Mouse (Mus musculus): Measurements from ENCODE around the gene Atp6v0a2. TPM values are rescaled to one million over a fixed set of nuclear protein-coding genes. Genes with fewer than 3 reads are reported as not detected.

Atp6v0a2 gene
- total and polyA plus RNA-seq, 3 experiments: 7.7 to 13.2 (median 10.9) TPM

GRCm38 (mm10) chr5:124610965-124611364 lies 17.4 kb upstream of the Atp6v0a2 start:
- peaks cover 0 to 3% of the 10 kb centered on the region in 2 experiments; a peak in 1 of 4 replicates for H3K4me1 ChIP-seq (ENCODE audit: control insufficient read depth in 1 of 2, insufficient read depth in 2 of 2)
- in situ Hi-C loops (cut with MboI; ENCODE audit: low pct_ligation_motif_present, low pct_unique_long_range_greater_than_20kb, low sequenced_read_pairs): no loop called here

DNA sequence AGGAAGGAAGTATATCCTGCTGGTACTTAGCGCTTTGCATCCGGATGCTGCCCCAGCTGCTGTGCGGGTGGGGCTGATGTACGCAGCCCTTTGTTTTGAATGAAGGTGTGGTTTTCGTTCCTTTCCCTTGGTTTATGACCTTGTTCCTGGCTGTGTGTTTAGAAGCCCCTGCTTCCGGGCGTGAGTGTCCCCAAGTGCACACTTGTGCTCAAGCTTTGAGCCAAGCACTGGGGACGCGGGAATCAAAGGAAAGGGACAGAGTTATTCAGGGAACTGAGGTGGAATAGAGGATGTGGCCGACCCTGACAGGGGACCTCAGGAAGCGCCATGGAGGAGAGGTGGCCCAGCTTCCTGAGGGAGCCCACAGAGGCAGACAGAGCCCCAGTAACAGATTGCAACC lies 13.7 kb upstream of the Atp6v0a2 start:
- H3K4me1 ChIP-seq (ENCODE audit: control insufficient read depth in 1 of 2, insufficient read depth in 2 of 2): peaks cover 0 to 3% of the 10 kb centered on the region in 2 experiments; a peak in 1 of 4 replicates
- dilution Hi-C loops (cut with MboI; ENCODE audit: extremely low pct_ligation_motif_present, extremely low pct_unique_long_range_greater_than_20kb, low sequenced_read_pairs): no loop called here
- no peaks in the 10 kb centered on the region for H3K36me3 ChIP-seq (replicated peaks in 1 of 2; ENCODE audit: control insufficient read depth in 1 of 2, insufficient read depth in 1 of 2, low read length in 1 of 2)
- no peaks in the 10 kb centered on the region for H3K27me3 ChIP-seq (replicated peaks)
- no peak for DNase-seq (ENCODE audit: extremely low read depth)
- H3K27ac ChIP-seq (ENCODE audit: insufficient read depth, low read depth): no peak overlapping the region
- TF ChIP-seq MXI1 (IDR thresholded peaks at IDR 0.05; ENCODE audit: low read depth, low read length): no peak
- TF ChIP-seq USF1 (IDR thresholded peaks at IDR 0.05; ENCODE audit: low read depth, low read length): no peak
- TF ChIP-seq MAX (IDR thresholded peaks at IDR 0.05; ENCODE audit: low read length): no peak
- H3K4me2 ChIP-seq (ENCODE audit: insufficient read depth, low read depth, poor library complexity, severe bottlenecking): no peak overlapping the region
- in situ Hi-C loops (cut with MboI; ENCODE audit: low pct_ligation_motif_present, low pct_unique_long_range_greater_than_20kb, low sequenced_read_pairs): no loop called here
- H3K9me3 ChIP-seq (replicated peaks; ENCODE audit: low read length): peaks cover 4% of the 10 kb centered on the region
- H3K9ac ChIP-seq (ENCODE audit: insufficient read depth, low read depth): no peak overlapping the region
- no peaks in the 10 kb centered on the region for H3K79me2 ChIP-seq (replicated peaks; ENCODE audit: control insufficient read depth, extremely low read depth, insufficient read depth, poor library complexity, severe bottlenecking)
- no peak overlapping the region for H3K4me3 ChIP-seq (replicated peaks in 1 of 3; ENCODE audit: low read depth in 2 of 3, low read length in 2 of 3, poor library complexity in 1 of 3)

More at GRCm38 (mm10) chr5:124610965-124611364, 17.4 kb upstream of the Atp6v0a2 start:
- peaks cover 4% of the 10 kb centered on the region for H3K9me3 ChIP-seq (replicated peaks; ENCODE audit: low read length)
- DNase-seq (ENCODE audit: extremely low read depth): no peak
- dilution Hi-C loops (cut with MboI; ENCODE audit: extremely low pct_ligation_motif_present, extremely low pct_unique_long_range_greater_than_20kb, low sequenced_read_pairs): no loop called here
- TF ChIP-seq CTCF (conservative IDR thresholded peaks at IDR 0.05 in 1 of 2, IDR thresholded peaks at IDR 0.05 in 1 of 2; ENCODE audit: low read depth in 2 of 2, low read length in 2 of 2) (peak in 1 of 2 experiments; percentile 60; a peak in 2 of 4 replicates), USF2 (conservative IDR thresholded peaks at IDR 0.05; ENCODE audit: low read depth, low read length) (no peak), SMC3 (IDR thresholded peaks at IDR 0.05; ENCODE audit: low read depth, low read length) (peak; percentile 46), RAD21 (IDR thresholded peaks at IDR 0.05; ENCODE audit: low read depth, low read length) (peak; percentile 49), USF1 (IDR thresholded peaks at IDR 0.05; ENCODE audit: low read depth, low read length) (peak; percentile 45), ZKSCAN1 (IDR thresholded peaks at IDR 0.05; ENCODE audit: borderline replicate concordance, low read depth, low read length) (no peak), BHLHE40 (IDR thresholded peaks at IDR 0.05; ENCODE audit: low read depth, low read length) (peak; percentile 43; the same call in 1 of the 2 replicates)
- H3K9ac ChIP-seq (ENCODE audit: insufficient read depth, low read depth): no peak overlapping the region
- no peaks in the 10 kb centered on the region for H3K36me3 ChIP-seq (replicated peaks in 1 of 2; ENCODE audit: control insufficient read depth in 1 of 2, insufficient read depth in 1 of 2, low read length in 1 of 2)
- H3K27ac ChIP-seq (ENCODE audit: insufficient read depth, low read depth): no peak overlapping the region
- no peaks in the 10 kb centered on the region for H3K79me2 ChIP-seq (replicated peaks; ENCODE audit: control insufficient read depth, extremely low read depth, insufficient read depth, poor library complexity, severe bottlenecking)
- no peaks in the 10 kb centered on the region for H3K27me3 ChIP-seq (replicated peaks)
- no peak overlapping the region for H3K4me3 ChIP-seq (replicated peaks in 1 of 3; ENCODE audit: low read depth in 2 of 3, low read length in 2 of 3, poor library complexity in 1 of 3)
- H3K4me2 ChIP-seq (ENCODE audit: insufficient read depth, low read depth, poor library complexity, severe bottlenecking): no peak overlapping the region

DNA sequence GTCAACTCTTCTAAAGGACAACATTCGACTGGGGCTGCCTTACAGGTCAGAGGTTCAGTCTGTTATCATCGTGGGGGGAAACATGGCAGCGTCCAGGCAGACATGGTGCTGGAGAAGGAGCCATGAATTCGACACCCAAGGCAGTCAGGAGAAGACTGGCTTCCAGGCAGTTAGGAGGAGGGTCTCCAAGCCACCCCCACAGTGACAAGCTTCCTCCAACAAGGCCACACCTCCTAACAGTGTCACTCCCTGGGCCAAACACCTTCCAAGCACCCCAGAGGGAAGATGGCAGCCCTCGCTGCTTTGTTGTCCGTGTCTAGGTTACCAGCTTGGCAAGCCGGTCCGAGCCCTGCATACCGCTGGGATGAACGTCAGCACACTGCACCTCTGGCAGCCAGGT lies 9.7 kb upstream of the Atp6v0a2 start:
- H3K27me3 ChIP-seq (replicated peaks): no peaks in the 10 kb centered on the region
- no peaks in the 10 kb centered on the region for H3K79me2 ChIP-seq (replicated peaks; ENCODE audit: control insufficient read depth, extremely low read depth, insufficient read depth, poor library complexity, severe bottlenecking)
- peaks cover 9 to 14% of the 10 kb centered on the region in 2 experiments for H3K4me1 ChIP-seq (ENCODE audit: control insufficient read depth in 1 of 2, insufficient read depth in 2 of 2)
- no peak for TF ChIP-seq ETS1 (conservative IDR thresholded peaks at IDR 0.05; ENCODE audit: low read depth, low read length)
- TF ChIP-seq USF2 (conservative IDR thresholded peaks at IDR 0.05; ENCODE audit: low read depth, low read length): no peak
- no peak for TF ChIP-seq UBTF (IDR thresholded peaks at IDR 0.05; ENCODE audit: low read depth, low read length)
- TF ChIP-seq PAX5 (IDR thresholded peaks at IDR 0.05; ENCODE audit: low read length): no peak
- no peak for TF ChIP-seq NRF1 (IDR thresholded peaks at IDR 0.05; ENCODE audit: low read depth, low read length)
- no peak for TF ChIP-seq POLR2A (IDR thresholded peaks at IDR 0.05; ENCODE audit: low read depth, low read length)
- no peak for TF ChIP-seq MEF2A (IDR thresholded peaks at IDR 0.05; ENCODE audit: borderline replicate concordance, low read depth, low read length)
- no peak for TF ChIP-seq POLR2AphosphoS2 (IDR thresholded peaks at IDR 0.05; ENCODE audit: low read depth, low read length)
- TF ChIP-seq TCF12 (IDR thresholded peaks at IDR 0.05; ENCODE audit: low read depth, low read length): no peak
- no peak for TF ChIP-seq JUN (IDR thresholded peaks at IDR 0.05; ENCODE audit: insufficient read depth, low read depth, low read length)
- no peak for TF ChIP-seq GABPA (IDR thresholded peaks at IDR 0.05; ENCODE audit: insufficient replicate concordance, low read depth, low read length)
- no peak for TF ChIP-seq MXI1 (IDR thresholded peaks at IDR 0.05; ENCODE audit: low read depth, low read length)
- TF ChIP-seq CHD2 (IDR thresholded peaks at IDR 0.05; ENCODE audit: low read length): no peak
- TF ChIP-seq ZNF384 (IDR thresholded peaks at IDR 0.05; ENCODE audit: low read depth, low read length): no peak
- dilution Hi-C loops (cut with MboI; ENCODE audit: extremely low pct_ligation_motif_present, extremely low pct_unique_long_range_greater_than_20kb, low sequenced_read_pairs) (no loop called here), in situ Hi-C loops (cut with MboI; ENCODE audit: low pct_ligation_motif_present, low pct_unique_long_range_greater_than_20kb, low sequenced_read_pairs) (no loop called here)
- H3K27ac ChIP-seq (ENCODE audit: insufficient read depth, low read depth): no peak overlapping the region
- no peak overlapping the region for H3K9ac ChIP-seq (ENCODE audit: insufficient read depth, low read depth)
- H3K9me3 ChIP-seq (replicated peaks; ENCODE audit: low read length): no peaks in the 10 kb centered on the region
- H3K4me2 ChIP-seq (ENCODE audit: insufficient read depth, low read depth, poor library complexity, severe bottlenecking): no peak overlapping the region
- no peaks in the 10 kb centered on the region for H3K36me3 ChIP-seq (replicated peaks in 1 of 2; ENCODE audit: control insufficient read depth in 1 of 2, insufficient read depth in 1 of 2, low read length in 1 of 2)
- no peak overlapping the region for H3K4me3 ChIP-seq (replicated peaks in 1 of 3; ENCODE audit: low read depth in 2 of 3, low read length in 2 of 3, poor library complexity in 1 of 3)
- DNase-seq (ENCODE audit: extremely low read depth): no peak

Measured in CH12.LX (cell line).